Mouse (Mus musculus) brain, embryonic 18.5 days (tissue): ENCODE results near the gene Gm10217.

Experiments used
- DNase-seq: peaks from one replicate; pipeline ENCODE4 v3.0.0-alpha.2; 2012; ENCODE audit warnings: low read depth, low spot score

Gene Gm10217

DNA sequence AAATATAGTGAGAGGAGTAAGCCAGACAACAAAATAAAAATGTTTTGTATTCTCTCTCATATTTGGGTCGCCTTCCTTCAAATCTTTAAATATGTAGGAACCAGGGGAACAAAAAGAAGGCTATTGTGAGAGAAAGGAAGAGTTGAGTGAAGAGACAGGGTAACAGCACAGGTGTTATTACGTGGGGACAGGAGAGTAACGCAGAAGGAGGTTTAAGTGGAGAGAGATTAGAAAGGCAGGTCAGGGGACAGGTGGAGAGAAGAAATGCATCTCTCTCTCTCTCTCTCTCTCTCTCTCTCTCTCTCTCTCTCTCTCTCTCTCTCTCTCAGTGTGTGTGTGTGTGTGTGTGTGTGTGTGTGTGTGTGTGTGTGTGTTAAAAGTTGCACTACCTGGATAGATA, at the start of gene Gm10217:
TSS of gene Gm10217 (plus strand) at position 301 of the 400 bp plus-strand sequence.
- no peak for DNase-seq

DNA sequence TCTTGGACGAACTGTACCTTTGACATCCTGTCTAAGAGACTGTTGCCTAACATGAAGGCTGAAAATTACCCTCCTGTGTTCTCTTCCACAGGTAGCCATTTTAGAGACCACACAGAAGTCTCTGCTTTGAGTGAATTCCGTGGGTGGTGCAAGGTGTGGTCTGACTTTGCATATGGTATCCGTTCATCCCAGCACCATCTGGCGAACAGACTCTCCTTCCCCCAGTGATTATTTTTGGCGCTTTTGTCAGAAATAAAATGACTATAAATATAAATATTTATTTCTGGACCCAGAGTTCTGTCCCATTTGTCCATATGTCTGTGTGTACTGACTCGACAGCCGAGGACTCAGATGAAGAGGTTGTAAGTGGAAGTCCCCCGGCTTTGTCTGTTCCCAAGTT, 39.3 kb upstream of the Gm10217 start:
- DNase-seq = no peak

DNA sequence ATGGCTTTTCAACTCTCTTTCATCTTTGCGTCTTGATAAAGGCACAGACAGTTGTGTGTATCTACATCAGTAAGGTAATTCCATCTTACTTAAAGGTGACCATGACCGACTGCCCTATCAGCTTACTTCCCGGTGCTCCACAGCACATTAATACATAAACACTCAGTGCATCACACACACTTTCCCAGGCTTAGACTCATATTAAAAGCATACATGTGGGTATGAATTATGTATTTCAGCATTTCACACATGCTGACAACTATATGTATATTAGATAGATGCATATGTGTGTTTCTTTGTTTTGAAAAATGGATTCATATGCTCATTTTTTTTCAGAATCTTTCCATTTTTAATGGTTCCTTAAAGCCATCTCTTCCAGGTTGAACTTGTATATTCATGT, 23.8 kb upstream of the Gm10217 start:
- no peak for DNase-seq

DNA sequence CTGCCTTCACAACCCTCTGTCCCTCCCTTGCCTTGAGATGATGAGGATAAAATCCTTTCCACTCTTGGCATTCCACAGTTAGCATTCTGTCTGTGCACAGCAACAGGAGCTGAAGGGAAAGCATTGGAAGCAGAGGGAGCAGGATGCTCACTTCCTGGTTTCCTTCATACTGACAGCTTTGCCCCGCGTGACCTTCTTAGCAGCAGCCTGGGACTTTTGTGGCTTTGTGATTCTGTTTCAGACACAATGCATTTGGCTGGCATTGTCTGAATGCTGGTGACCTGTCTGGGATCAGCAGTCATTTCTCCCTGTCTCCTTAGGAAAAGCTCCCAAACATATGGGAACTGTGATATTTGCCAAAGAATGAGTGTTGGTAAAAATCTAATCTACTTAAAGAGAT, 4.8 kb upstream of the Gm10217 start:
- DNase-seq = no peak

GRCm38 (mm10) chr8:9860539-9861203, 3.4 kb upstream of the Gm10217 start:
- no peak for DNase-seq

DNA sequence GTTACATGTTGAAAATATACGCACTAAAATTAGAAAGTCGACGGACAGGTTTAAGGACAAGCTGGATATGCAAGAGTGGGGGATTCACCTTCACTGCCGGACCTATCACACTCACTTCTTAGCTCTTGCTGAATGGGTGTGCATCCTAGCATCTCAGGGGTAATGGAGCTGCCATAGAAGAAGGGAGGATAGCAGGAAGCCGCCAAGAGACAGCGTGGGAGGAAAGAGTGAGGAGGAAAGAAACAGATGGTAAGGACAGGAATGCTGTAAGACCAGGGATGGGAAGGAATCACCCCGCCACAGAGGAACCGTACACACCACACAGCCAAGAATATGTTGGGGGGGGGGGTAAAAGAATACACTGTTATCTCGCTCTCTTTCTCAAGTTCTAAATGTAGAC, 1.1 kb downstream of the Gm10217 start:
- DNase-seq = no peak

- no peak for DNase-seq
Measured at GRCm38 (mm10) chr8:9868094-9868493, 4.0 kb downstream of the Gm10217 start.

DNA sequence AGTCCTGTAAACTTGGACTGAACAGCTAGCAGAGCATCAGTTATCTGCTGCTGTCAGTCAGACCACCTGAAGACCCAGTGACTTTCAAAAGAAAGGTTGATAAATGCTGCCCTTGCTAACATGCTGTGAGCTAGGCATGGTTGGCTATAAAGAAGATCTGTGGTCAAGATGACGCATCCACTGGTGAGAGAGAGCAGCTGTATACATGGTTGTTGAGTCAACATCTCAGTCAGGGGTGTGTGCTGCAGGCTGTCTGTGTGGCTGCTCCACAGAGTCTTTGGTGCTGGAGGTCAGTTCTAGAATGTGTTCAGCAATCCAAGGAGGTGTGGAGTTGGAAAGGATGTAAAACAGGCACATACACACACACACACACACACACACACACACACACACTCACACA, 12.2 kb downstream of the Gm10217 start:
- no peak for DNase-seq

DNA sequence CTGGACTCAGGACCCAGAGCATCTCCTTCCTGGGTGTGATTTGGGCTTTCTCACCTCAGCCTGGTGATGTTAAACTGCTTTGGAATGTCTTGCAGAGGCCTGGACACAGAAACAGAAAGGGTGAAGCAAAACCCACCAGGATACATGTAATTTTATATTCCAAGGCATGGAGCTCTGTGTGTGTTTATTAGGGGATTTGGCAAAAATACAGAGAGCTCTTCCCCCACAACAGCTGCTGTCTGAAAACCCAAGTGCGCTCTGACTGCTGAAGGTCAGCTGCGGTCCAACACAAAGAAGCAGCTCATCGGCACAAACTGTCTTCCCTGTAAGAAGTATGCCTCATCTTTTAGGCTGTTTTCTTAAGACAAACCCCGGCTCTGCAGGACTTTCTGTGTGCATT, 15.9 kb downstream of the Gm10217 start:
- no peak for DNase-seq

DNA sequence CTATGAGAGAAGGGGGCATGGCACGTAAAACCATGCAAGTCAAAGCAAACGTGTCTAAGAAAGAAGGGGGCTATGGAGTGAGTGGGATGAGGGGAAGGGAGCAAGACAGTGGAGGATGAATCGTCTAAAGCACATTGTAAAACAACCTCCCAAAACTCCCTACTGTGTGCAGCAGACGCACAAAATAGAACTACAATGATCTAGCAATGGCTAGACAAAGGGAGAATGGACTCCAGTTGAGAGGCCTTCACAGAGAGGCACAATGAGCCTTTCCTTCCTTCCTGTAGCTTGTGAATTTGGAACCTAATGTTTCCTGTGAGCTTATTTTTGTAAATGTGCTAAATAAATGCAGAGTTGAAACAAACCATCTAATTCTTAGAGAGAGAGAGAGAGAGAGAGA, 22.7 kb downstream of the Gm10217 start:
- DNase-seq = no peak

GRCm38 (mm10) chr8:9899199-9899598, 35.1 kb downstream of the Gm10217 start:
- no peak for DNase-seq

- peak; percentile 8 for DNase-seq
Measured at GRCm38 (mm10) chr8:9899673-9900072, 35.6 kb downstream of the Gm10217 start.
